Mouse (Mus musculus) stomach, embryonic 14.5 days (tissue): ENCODE data around the gene Nck2. TPM values are rescaled to one million over a fixed set of nuclear protein-coding genes. Genes with fewer than 3 reads are reported as not detected.
A peak's percentile ranks its signal among the peaks of the same experiment; 100 is the strongest.

Experiments
- ATAC-seq: fragments of 200-750 bp; cut with Nextera tagmentation; 2 replicates; pipeline ENCODE4 v1.8.0; 2017; ENCODE audit warnings: low read depth, moderate TSS enrichment; ENCODE audit not compliant: insufficient number of reproducible peaks, insufficient read depth, low FRiP score
- H3K27ac ChIP-seq: fragments of 300-500 bp; sonication (generic); 2 replicates; pipeline ENCODE4 v1.5.1; 2014; ENCODE audit warnings: mild to moderate bottlenecking, low read length, moderate library complexity, mixed read lengths
- H3K27me3 ChIP-seq: fragments of 300-500 bp; sonication (generic); 2 replicates; pipeline ENCODE4 v1.6.1; 2014; ENCODE audit warnings: low read length, control low read depth, mixed read lengths; ENCODE audit not compliant: control insufficient read depth, insufficient read depth
- H3K36me3 ChIP-seq: fragments of 300-500 bp; sonication (generic); 2 replicates; pipeline ENCODE4 v1.6.1; 2014; ENCODE audit warnings: mild to moderate bottlenecking, control low read depth, low read length, moderate library complexity, mixed read lengths; ENCODE audit not compliant: control insufficient read depth, insufficient read depth
- H3K4me1 ChIP-seq: fragments of 300-500 bp; sonication (generic); 2 replicates; pipeline ENCODE4 v1.6.1; 2014; ENCODE audit warnings: low read length, control low read depth, mixed read lengths; ENCODE audit not compliant: control insufficient read depth, insufficient read depth
- H3K4me2 ChIP-seq: fragments of 300-500 bp; sonication (generic); replicated peaks from 2 replicates; pipeline ENCODE4 v1.6.1; 2014; ENCODE audit warnings: low read depth, low read length, control low read depth
- H3K4me3 ChIP-seq: fragments of 300-500 bp; sonication (generic); 2 replicates; pipeline ENCODE4 v1.5.1; 2014; ENCODE audit warnings: low read depth, low read length, control low read depth
- H3K9ac ChIP-seq: fragments of 300-500 bp; sonication (generic); replicated peaks from 2 replicates; pipeline ENCODE4 v1.6.1; 2014; ENCODE audit warnings: low read depth, mild to moderate bottlenecking, control low read depth, low read length, moderate library complexity, mixed read lengths
- H3K9me3 ChIP-seq: fragments of 300-500 bp; sonication (generic); 2 replicates; pipeline ENCODE4 v1.6.1; 2016; ENCODE audit warnings: low read depth, low read length, control low read depth; ENCODE audit not compliant: control insufficient read depth
- WGBS: fragments of 180-500 bp; shearing (Covaris S2); extraction: QIAGEN DNeasy Blood & Tissue Kit; methylation state at CpG from one replicate; pipeline ENCODE4 v1.1.7; 2014; 5-methylcytosine and 5-hydroxymethylcytosine counted together
- polyA plus RNA-seq: library from polyadenylated mRNA; unstranded; fragments of >200 nt; fragmentation: Nextera tagmentation; extraction: Ambion mirVana; gene quantifications from 2 replicates; pipeline ENCODE4 v1.2.1, GENCODE M21; 2014

The Nck2 gene
- polyA plus RNA-seq, 1 experiment from 2014 or later, result 49.0 TPM

GRCm38 (mm10) chr1:43477954-43478353 is 33.6 kb downstream of the Nck2 start:
- Histone ChIP-seq H3K27ac (no peak overlapping the region), H3K36me3 (no peaks in the 10 kb centered on the region), H3K4me1 (peaks cover 14% of the 10 kb centered on the region; the same call in 1 of the 2 replicates), H3K9ac (no peak overlapping the region), H3K9me3 (no peaks in the 10 kb centered on the region), H3K27me3 (no peaks in the 10 kb centered on the region), H3K4me2 (no peak overlapping the region), H3K4me3 (no peak overlapping the region)
- 91% methylated on average over 3 of the region's 3 CpGs for WGBS
- ATAC-seq, result no peak

DNA sequence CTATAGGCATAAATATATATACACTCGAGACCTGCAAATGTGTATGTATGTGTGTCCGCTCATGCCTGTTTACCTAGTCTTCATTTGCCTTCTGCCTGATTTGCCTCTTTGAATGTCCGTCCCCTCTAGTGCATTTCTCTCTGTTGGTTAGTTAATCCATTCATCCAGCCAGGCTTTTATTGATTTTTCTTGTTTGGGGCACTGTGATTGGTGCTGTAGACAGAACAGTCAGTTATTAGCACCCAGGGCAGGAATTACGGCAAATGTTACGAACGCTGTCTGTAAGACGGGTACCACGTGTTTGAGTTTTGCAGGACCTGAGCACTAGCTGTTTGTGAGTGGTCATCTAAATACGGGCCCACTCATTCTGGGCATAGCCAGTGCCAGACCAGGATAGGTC is 40.8 kb downstream of the Nck2 start:
- Histone ChIP-seq H3K9ac (no peak overlapping the region), H3K4me3 (no peak overlapping the region), H3K4me2 (no peak overlapping the region), H3K36me3 (no peaks in the 10 kb centered on the region), H3K27me3 (no peaks in the 10 kb centered on the region), H3K27ac (no peak overlapping the region), H3K4me1 (peaks cover 23% of the 10 kb centered on the region), H3K9me3 (no peaks in the 10 kb centered on the region)
- 0 out of 2 replicates have a peak, but pooled peaks have one; percentile 26 for ATAC-seq
- 81% methylated on average over 9 of the region's 9 CpGs for WGBS

DNA sequence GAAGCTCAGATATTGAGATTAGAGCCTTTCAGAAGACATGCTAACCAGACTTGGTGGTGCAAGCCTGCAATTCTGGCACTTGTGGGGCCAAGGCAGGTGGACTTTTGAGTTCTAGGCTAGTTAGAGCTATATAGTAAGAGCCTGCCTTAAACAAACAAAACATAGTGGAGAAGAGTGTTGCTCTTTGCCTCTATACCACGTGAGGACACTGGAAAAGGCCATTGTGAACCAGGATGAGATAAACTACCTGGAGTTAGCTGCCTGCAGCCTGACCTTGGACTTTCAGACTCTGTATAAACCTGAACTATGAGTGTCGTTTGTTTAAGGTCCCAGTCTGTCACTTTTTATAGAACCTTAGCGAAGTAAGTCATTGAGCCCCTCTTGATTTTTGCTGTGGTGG is 42.1 kb downstream of the Nck2 start:
- ATAC-seq, result no peak
- Histone ChIP-seq H3K4me2 (no peak overlapping the region), H3K4me3 (no peak overlapping the region), H3K36me3 (no peaks in the 10 kb centered on the region), H3K27me3 (no peaks in the 10 kb centered on the region), H3K9ac (no peak overlapping the region), H3K9me3 (no peaks in the 10 kb centered on the region), H3K4me1 (peaks cover 23% of the 10 kb centered on the region), H3K27ac (no peak overlapping the region)
- 55% methylated on average over 3 of the region's 3 CpGs for WGBS

DNA sequence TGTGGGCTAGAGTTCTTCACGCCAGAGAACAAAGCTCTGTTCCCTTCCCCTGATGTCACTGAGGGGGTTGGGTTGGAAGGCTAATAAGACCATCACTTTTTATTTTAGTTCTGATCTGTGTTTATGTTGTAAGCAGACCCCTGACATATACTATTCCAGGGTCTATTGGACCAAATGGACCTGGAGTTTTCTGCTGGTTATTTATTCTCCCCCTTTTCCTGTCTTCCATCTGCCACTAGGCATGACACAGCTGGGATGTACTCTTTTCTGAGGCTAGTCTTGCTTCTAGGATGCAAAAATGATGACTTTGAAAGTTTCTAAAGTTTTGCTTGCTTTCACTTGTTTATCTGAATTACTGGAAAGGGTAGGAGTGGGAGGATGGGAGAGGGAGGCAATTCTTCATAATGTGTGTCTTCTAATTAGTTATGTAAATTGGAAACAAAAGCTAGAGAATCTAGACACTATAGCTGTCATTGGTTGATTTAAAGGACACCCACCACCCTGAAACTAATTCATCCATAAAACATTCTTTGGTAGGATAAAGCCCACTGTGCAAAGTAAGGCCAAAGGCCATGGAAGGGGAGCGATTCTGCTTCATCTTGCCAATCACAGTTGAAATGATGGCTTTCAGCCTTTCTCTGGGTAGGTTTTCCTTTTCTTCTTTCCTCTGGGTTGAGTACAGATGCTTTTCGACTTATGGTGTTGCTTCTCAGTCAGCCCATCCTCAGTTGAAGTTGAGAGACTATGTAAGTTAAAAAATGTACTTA is 42.8 kb downstream of the Nck2 start:
- Histone ChIP-seq H3K9me3 (no peaks in the 10 kb centered on the region), H3K4me2 (no peak overlapping the region), H3K27me3 (no peaks in the 10 kb centered on the region), H3K4me3 (no peak overlapping the region), H3K27ac (no peak overlapping the region), H3K4me1 (peaks cover 23% of the 10 kb centered on the region), H3K36me3 (no peaks in the 10 kb centered on the region), H3K9ac (no peak overlapping the region)
- WGBS, result 75% methylated on average over 3 of the region's 3 CpGs
- ATAC-seq, result no peak

DNA sequence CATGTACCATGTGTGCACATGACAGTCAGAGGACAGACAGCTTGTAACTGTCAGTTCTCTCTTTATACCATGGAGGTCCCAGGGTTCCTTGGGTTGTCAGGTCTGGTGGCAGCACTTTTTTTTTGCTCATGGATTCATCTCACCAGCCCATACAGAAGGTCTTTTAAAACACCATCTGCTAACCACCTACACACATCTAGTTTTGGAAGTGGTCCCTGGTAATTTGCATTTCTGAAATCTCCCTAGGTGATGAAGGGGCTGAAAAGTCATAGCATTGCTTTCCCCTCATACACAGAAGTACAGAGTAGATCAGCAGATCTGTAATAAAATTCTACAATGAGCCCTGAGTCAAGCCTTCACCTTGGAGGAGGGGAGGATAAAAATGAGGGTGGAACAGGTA is 44.9 kb downstream of the Nck2 start:
- peaks cover 23% of the 10 kb centered on the region for H3K4me1 ChIP-seq
- no peak for ATAC-seq
- H3K9ac ChIP-seq, result no peak overlapping the region
- H3K27ac ChIP-seq, result no peak overlapping the region
- H3K9me3 ChIP-seq, result no peaks in the 10 kb centered on the region
- H3K36me3 ChIP-seq, result no peaks in the 10 kb centered on the region
- no peak overlapping the region for H3K4me2 ChIP-seq
- no peaks in the 10 kb centered on the region for H3K27me3 ChIP-seq
- H3K4me3 ChIP-seq, result no peak overlapping the region

DNA sequence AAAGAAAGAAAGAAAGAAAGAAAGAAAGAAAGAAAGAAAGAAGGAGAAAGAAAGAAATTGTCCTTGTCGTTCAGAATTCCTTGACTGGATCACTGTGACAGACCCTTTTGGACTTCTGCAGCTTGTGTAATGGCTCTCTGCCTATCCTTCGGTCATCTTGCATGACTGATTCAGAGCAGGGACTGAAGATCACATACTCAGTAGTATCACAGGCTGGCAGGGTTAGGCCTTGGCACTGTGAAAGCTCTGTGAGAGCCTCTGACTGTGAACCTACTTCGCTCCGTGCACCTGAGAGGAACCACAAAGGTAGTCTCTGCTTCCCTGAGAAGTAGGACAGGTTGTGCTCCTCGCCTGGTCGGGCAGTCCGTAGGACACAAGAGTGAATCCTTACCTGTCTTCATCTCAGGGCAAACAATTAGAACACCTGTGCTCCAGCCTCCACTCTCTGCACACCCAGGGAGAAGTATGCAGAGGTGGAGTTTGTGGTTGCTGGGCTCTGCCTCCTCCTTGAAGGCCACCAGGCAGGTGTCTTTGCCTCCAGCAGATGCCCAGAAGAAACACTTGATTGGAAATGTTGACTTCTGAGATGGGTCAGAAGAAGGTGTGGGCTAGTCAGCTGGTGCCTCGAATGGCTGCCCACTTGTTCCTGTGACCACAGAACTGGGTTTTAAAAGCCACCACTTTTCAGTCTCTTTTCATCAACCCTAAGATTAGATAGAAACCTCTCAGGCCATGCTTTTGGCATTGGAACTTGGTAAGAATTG is 47.3 kb downstream of the Nck2 start:
- Histone ChIP-seq H3K9ac (no peak overlapping the region), H3K27ac (no peak overlapping the region), H3K9me3 (no peaks in the 10 kb centered on the region), H3K36me3 (no peaks in the 10 kb centered on the region), H3K4me2 (no peak overlapping the region), H3K4me3 (no peak overlapping the region), H3K27me3 (no peaks in the 10 kb centered on the region), H3K4me1 (peaks cover 2% of the 10 kb centered on the region; the same call in 1 of the 2 replicates)
- no peak for ATAC-seq
- whole genome bisulfite sequencing, result 94% methylated on average over 8 of the region's 8 CpGs

DNA sequence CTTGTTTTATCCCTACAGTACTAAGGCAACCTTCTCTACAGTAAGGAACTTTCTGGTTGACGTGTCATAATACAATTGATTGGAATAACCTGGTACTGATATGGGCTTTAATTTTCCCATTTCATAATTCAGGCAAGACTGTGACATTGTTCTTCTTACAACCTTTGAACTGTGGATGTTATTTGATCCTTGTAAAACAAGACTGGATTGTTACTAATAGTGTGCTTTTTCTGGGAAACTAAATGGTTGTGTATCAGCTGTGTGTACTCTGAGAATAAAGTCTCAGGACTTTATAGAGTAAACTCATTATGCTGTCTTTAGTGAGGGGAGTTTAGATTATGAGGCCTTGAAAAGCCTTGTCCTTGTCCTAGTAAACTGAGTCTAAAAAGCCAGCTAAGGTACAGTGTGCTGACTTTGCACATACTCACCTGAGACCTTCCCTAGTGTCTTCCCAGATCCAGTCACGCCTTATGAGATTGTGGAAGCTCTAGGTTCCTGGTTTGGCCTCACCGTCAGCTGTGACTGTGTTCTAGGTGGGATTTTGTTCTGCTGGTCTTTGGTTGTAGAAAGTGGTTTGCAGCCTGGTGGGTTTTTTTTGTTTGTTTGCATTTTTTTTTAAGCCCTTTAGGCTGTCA is 48.5 kb downstream of the Nck2 start:
- H3K9me3 ChIP-seq, result no peaks in the 10 kb centered on the region
- H3K4me1 ChIP-seq, result no peaks in the 10 kb centered on the region
- no peak overlapping the region for H3K4me2 ChIP-seq
- 85% methylated on average over 3 of the region's 3 CpGs for WGBS
- no peak for ATAC-seq
- no peaks in the 10 kb centered on the region for H3K36me3 ChIP-seq
- H3K9ac ChIP-seq, result no peak overlapping the region
- no peaks in the 10 kb centered on the region for H3K27me3 ChIP-seq
- H3K4me3 ChIP-seq, result no peak overlapping the region
- H3K27ac ChIP-seq, result no peak overlapping the region

DNA sequence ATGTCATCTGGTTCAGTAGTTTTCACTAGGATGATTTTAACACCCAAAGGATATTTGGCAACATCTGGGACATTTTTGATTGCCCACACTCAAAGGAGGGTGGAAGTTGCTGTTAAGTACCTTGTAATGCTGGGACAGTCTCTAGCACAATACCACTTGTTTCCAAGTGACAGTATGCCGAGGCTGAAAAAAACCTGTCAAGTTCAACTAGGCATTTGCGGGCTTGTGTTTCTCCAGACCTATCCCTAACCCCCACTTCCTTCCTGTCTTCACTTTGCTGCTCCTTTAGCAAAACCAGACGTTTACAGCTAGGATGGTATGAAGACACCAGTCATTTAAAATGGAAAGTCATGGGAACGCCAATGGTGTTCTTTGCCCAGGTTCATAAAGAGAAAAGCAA is 51.7 kb downstream of the Nck2 start:
- no peak overlapping the region for H3K27ac ChIP-seq
- no peaks in the 10 kb centered on the region for H3K9me3 ChIP-seq
- H3K4me2 ChIP-seq, result no peak overlapping the region
- 68% methylated on average over 4 of the region's 4 CpGs for WGBS
- no peak overlapping the region for H3K9ac ChIP-seq
- H3K36me3 ChIP-seq, result no peaks in the 10 kb centered on the region
- peaks cover 6% of the 10 kb centered on the region; the same call in 1 of the 2 replicates for H3K4me1 ChIP-seq
- ATAC-seq, result no peak
- no peak overlapping the region for H3K4me3 ChIP-seq
- H3K27me3 ChIP-seq, result no peaks in the 10 kb centered on the region
